Mouse (Mus musculus): Measurements from ENCODE around the gene Dpy19l1.

GRCm38 (mm10) chr9:24482375-24482774, 20.6 kb downstream of the Dpy19l1 start:
- TF ChIP-seq CTCF (IDR thresholded peaks at IDR 0.05; ENCODE audit: low read depth): no peak
- no peak for TF ChIP-seq EP300 (IDR thresholded peaks at IDR 0.05; ENCODE audit: low read depth)
